Mouse (Mus musculus) heart, adult 2 months (tissue): ENCODE data around the gene Eps8l3.

ENCODE experiments used
- CTCF ChIP-seq: fragments of 200-600 bp; IDR thresholded peaks from 2 replicates; pipeline ENCODE4 v1.8.1; 2022; ENCODE audit warnings: antibody characterized with exemption, mild to moderate bottlenecking, moderate library complexity
- EP300 ChIP-seq: fragments of 200-500 bp; IDR thresholded peaks from 2 replicates; pipeline ENCODE4 v1.6.1; 2011; ENCODE audit warnings: low read depth, low read length, control low read depth; ENCODE audit not compliant: insufficient read depth
- POLR2A ChIP-seq: fragments of 200-500 bp; IDR thresholded peaks from 2 replicates; pipeline ENCODE4 v1.6.1; 2011; ENCODE audit warnings: mild to moderate bottlenecking, low read depth, low read length, control low read depth; ENCODE audit not compliant: insufficient read depth

- TF ChIP-seq CTCF (no peak), POLR2A (no peak), EP300 (no peak)
Measured at GRCm38 (mm10) chr3:107868452-107868851, 8.6 kb upstream of the Eps8l3 start.
